Mouse (Mus musculus) erythroblast, embryonic 14.5 days (primary cell): ENCODE results near the gene Chic2. TPM values are rescaled to one million over a fixed set of nuclear protein-coding genes. Genes with fewer than 3 reads are reported as not detected.

Source experiments
- H3K27me3 ChIP-seq: 2 replicates; pipeline ENCODE4 v1.6.1; 2012; ENCODE audit warnings: inconsistent platforms; ENCODE audit not compliant: control insufficient read depth
- H3K36me3 ChIP-seq: 2 replicates; pipeline ENCODE4 v1.6.1; 2012; ENCODE audit warnings: mild to moderate bottlenecking, inconsistent platforms; ENCODE audit not compliant: control insufficient read depth
- H3K4me1 ChIP-seq: 2 replicates; pipeline ENCODE4 v1.6.1; 2012; ENCODE audit warnings: inconsistent platforms; ENCODE audit not compliant: control insufficient read depth
- H3K4me3 ChIP-seq: replicated peaks from 2 replicates; pipeline ENCODE3; 2012; ENCODE audit warnings: moderate library complexity, mild to moderate bottlenecking, inconsistent platforms
- H3K9me3 ChIP-seq: 2 replicates; pipeline ENCODE4 v1.6.1; 2012; ENCODE audit warnings: low read length, inconsistent platforms, mixed read lengths; ENCODE audit not compliant: control insufficient read depth
- GATA1 ChIP-seq: IDR thresholded peaks from 2 replicates; pipeline ENCODE4 v1.6.1; 2012; ENCODE audit warnings: low read length, inconsistent platforms, mixed read lengths
- TAL1 ChIP-seq: IDR thresholded peaks from 3 replicates; pipeline ENCODE4 v1.6.1; 2012; ENCODE audit warnings: low read length, inconsistent platforms, mixed read lengths
- polyA plus RNA-seq: library from polyadenylated mRNA; stranded (reverse); fragments of >175 nt; gene quantifications from 2 replicates; pipeline ENCODE4 v1.2.3, GENCODE M21; 2012

The Chic2 gene
- polyA plus RNA-seq, 1 experiment, result 2.0 TPM

DNA sequence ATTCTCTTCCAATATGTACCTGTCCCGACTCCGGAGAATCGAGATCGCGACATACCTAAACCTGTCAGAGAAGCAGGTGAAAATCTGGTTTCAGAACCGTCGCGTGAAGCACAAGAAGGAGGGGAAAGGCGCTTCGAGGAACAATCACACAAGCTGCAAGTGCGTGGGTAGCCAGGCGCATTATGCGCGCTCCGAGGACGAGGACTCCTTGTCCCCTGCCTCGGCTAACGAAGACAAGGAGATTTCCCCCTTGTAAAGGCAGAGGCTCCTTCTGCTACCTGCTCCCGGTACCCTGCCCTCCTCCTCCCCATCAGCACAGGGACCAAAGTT lies 32.4 kb upstream of the Chic2 start:
- TF ChIP-seq GATA1, result no peak
- no peak for TF ChIP-seq TAL1
- peaks cover 100% of the 10 kb centered on the region for H3K27me3 ChIP-seq
- no peaks in the 10 kb centered on the region for H3K4me1 ChIP-seq
- H3K36me3 ChIP-seq, result no peaks in the 10 kb centered on the region
- H3K4me3 ChIP-seq, result no peak overlapping the region
- peaks cover 2% of the 10 kb centered on the region; the same call in 1 of the 2 replicates for H3K9me3 ChIP-seq

DNA sequence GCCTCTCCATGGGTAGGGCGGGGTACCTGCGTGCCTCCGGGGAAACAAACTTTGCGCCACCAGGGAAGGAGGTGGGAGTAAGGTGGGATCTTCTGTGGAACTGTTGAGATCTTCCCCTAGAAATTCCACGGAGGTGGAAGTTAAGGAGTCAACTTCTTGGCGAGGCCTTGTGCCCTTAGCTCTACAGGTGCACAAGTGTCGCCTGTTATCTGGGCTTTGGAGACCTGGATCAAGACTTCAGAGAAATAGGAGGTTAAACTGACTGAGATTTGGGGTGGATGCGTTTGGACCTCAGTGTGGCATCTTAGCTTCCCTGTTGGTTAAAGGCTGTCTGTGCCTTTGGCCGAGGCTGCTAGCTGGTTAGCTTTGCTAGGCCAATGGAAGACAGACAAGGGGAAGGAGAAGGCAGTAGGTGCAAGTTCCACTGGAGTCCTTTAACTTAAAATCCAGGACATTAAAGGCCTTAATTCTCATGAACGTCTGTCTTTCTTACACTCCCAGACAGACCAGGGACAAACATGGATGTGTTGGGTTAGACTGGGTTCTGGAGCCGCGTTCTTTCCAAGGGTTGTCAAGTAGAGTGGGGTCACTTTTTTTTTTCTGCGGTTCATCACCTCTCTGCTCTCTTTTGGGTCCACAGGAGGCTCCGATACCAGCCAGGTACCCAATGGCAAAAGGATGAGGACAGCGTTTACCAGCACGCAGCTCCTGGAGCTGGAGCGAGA lies 31.9 kb upstream of the Chic2 start:
- H3K4me3 ChIP-seq, result no peak overlapping the region
- H3K27me3 ChIP-seq, result peaks cover 100% of the 10 kb centered on the region
- no peaks in the 10 kb centered on the region for H3K4me1 ChIP-seq
- no peaks in the 10 kb centered on the region for H3K36me3 ChIP-seq
- H3K9me3 ChIP-seq, result peaks cover 2% of the 10 kb centered on the region; the same call in 1 of the 2 replicates
- TF ChIP-seq TAL1 (no peak), GATA1 (no peak)

DNA sequence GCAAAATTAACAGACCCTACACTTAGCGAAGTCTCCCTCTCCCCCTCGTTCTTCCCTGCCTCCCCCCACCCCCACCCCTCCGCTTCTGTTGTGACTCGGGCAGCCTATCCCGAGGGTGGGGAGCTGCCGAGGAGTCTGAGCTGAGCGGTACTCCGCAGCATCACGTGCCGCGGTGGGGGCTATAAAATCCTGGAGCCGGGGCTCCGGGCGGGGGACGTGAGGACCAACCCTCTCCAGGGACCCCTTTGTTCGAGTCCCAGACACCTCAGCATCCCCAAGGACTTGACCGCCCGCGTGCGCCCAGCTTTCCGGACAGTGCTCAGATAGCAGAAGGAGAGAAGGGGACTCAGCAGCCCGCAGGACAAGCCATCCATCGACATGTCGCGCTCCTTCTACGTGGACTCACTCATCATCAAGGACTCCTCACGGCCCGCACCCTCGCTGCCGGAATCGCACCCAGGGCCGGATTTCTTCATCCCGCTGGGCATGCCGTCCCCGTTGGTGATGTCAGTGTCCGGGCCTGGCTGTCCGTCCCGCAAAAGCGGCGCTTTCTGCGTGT lies 30.9 kb upstream of the Chic2 start, which contains the start of gene Gsx2:
Gene Gsx2, plus strand, starts transcription at position 219 of the 559 bp plus-strand sequence.
- peaks cover 2% of the 10 kb centered on the region; the same call in 1 of the 2 replicates for H3K9me3 ChIP-seq
- no peak for TF ChIP-seq TAL1
- no peak for TF ChIP-seq GATA1
- peaks cover 99% of the 10 kb centered on the region for H3K27me3 ChIP-seq

DNA sequence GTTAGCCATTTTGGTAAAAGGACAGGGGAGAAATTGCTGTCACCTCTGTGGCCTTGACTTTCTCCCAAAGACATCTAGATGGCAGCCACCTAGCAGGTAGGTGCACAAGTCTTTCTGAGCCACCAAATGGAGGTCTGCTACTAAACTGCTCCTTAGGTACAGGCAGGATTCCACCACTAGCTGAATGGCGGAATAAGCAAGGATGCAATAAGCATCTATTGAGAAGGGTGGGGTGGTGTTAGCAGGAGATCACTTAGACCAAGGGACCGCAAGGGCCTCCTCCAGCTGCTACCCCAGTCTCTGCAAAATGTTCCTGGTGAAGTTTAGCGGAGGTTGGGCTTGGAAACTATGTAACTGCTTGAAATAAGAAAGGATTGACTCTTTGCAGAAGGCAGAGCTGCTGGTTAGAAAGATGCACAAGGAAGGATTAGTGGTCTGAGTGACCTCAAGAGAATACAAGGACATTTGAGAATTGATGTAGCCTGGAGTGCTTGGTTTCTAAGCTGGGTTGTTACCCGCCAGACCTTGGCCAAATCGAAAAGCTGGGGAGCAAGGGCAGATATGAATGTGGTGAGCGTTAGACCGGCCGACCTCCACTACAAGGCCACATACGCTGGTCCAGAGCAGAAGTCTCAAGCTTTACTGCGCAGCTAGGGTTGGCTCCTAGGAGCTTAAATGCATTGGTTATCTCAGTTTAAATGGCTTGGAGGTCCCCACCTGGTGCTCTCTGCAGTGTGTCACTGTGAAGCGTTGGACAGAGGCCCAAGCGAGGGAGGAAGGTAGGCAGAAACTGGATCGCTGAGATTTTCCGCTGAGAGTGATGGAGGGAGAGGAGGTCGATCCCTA lies 30.2 kb upstream of the Chic2 start:
- Histone ChIP-seq H3K9me3 (peaks cover 2% of the 10 kb centered on the region; the same call in 1 of the 2 replicates), H3K27me3 (peaks cover 99% of the 10 kb centered on the region), H3K4me1 (no peaks in the 10 kb centered on the region), H3K4me3 (no peak overlapping the region), H3K36me3 (no peaks in the 10 kb centered on the region)
- TF ChIP-seq GATA1 (no peak), TAL1 (no peak)

More for the DNA sequence above, 30.9 kb upstream of the Chic2 start, which contains the start of gene Gsx2:
- Histone ChIP-seq H3K4me3 (no peak within 1 kb of the TSS), H3K4me1 (no peaks in the 10 kb centered on the region), H3K36me3 (no peaks in the 10 kb centered on the region)

DNA sequence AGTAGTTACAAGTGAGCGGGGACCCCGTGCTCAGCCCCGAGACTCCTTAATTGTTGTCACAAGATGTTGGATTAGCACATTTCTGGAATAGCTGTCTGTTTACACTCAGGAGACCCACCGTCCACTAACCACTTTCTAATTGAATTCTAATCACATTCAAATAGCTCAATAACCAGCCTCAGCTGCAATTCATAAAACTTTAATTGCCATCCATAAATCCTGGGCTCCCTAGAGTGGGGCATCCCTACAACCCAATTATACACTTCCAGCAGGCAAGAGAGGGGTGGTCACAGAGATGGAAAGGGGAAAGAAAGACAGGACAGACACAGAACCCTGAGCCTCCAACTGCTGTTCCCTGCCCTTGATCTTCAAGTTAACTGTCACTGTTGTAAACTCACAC lies 29.6 kb upstream of the Chic2 start:
- H3K27me3 ChIP-seq, result peaks cover 99% of the 10 kb centered on the region

DNA sequence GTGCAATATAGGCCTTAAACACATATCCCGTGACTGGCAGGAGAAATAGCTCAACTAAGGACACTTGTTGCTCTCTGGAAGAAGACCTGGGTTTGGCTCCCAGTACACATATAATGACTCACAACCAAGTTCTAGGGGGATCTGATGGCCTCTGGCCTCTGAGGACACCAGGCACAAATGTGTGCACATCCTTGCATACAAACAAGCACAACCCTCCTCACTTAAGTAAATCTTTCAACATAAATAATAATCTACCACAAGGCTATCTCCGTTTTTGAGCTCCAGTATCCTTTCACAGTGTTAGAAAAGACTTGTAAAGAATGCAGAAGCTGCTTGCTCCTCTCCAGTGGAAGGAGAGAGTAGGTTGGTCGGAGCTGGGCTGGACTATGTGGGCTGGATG lies 29.1 kb upstream of the Chic2 start:
- peaks cover 99% of the 10 kb centered on the region for H3K27me3 ChIP-seq
- no peak overlapping the region for H3K4me3 ChIP-seq
- H3K36me3 ChIP-seq, result no peaks in the 10 kb centered on the region
- peaks cover 2% of the 10 kb centered on the region; the same call in 1 of the 2 replicates for H3K9me3 ChIP-seq
- TF ChIP-seq TAL1 (no peak), GATA1 (no peak)
- no peaks in the 10 kb centered on the region for H3K4me1 ChIP-seq

More for the DNA sequence above, 29.6 kb upstream of the Chic2 start:
- Histone ChIP-seq H3K36me3 (no peaks in the 10 kb centered on the region), H3K4me3 (no peak overlapping the region), H3K9me3 (peaks cover 2% of the 10 kb centered on the region; the same call in 1 of the 2 replicates), H3K4me1 (no peaks in the 10 kb centered on the region)
- TF ChIP-seq GATA1 (no peak), TAL1 (no peak)

DNA sequence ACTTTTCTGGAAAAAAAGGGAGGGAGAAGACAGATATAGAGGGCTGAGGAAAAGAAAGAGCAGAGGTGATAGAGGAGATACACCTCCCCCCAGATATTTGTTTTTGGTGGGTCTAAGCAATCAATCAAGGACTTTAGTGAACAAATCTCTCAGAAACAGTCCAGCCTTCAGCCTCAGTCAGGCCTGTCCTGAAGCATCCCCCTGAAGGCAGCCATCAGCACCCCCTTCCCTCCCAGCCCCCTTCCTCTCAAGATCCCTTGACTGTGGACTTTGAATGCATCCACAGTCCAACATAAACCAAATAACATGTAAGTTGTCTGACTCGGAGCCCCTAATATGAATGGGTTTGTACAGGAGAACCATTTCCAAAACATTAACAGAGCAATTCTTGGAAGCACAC lies 28.6 kb upstream of the Chic2 start:
- Histone ChIP-seq H3K36me3 (no peaks in the 10 kb centered on the region), H3K9me3 (peaks cover 2% of the 10 kb centered on the region; the same call in 1 of the 2 replicates), H3K4me1 (no peaks in the 10 kb centered on the region), H3K27me3 (peaks cover 99% of the 10 kb centered on the region), H3K4me3 (no peak overlapping the region)
- no peak for TF ChIP-seq GATA1
- no peak for TF ChIP-seq TAL1

DNA sequence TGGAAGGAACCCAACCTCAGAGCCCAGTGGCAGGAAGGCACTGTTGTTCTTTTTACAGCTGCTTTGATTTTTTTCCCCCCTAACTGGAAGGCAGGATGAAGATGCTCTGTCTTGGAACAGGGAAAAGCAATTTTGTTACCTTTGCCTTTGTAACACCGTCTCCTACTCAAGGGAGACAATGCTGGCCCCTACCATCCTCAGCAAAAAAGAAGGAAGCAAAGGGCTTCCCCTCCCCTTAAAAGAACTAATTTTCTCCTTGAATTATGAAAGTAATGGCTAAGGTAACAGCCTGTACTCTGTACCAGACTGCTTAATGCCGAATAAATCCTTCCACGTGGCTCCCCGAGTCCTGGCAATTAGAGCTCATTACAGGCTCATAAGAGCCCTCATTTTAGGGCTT lies 28.0 kb upstream of the Chic2 start:
- Histone ChIP-seq H3K4me3 (no peak overlapping the region), H3K9me3 (peaks cover 2% of the 10 kb centered on the region; the same call in 1 of the 2 replicates), H3K27me3 (peaks cover 99% of the 10 kb centered on the region), H3K4me1 (no peaks in the 10 kb centered on the region), H3K36me3 (no peaks in the 10 kb centered on the region)
- no peak for TF ChIP-seq GATA1
- TF ChIP-seq TAL1, result no peak

DNA sequence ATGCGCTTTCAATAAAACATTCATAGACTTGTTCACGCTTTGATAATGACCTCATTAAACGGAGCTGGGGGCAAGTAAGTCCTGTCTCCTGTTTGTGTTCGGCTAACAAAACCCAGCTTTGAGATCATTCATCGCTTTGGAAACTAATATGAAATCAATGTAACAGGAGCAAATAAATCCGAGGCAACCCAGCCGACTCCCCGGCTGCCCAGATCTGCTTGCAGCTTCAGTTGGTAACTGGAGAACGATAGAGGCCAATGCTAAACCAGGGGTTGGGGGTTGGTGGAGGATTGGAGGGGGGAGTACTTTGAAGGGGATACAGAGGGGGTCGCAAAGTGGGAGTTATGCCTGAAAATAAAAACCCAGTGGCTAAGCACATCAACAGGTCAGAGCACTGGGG lies 27.4 kb upstream of the Chic2 start:
- H3K27me3 ChIP-seq, result peaks cover 99% of the 10 kb centered on the region
- H3K9me3 ChIP-seq, result peaks cover under 1% of the 10 kb centered on the region; the same call in 1 of the 2 replicates

More for the DNA sequence above, 27.4 kb upstream of the Chic2 start:
- Histone ChIP-seq H3K4me3 (no peak overlapping the region), H3K4me1 (peaks cover 2% of the 10 kb centered on the region; the same call in 1 of the 2 replicates), H3K36me3 (no peaks in the 10 kb centered on the region)
- TF ChIP-seq TAL1, result no peak
- TF ChIP-seq GATA1, result no peak
